Mouse (Mus musculus): ENCODE results near the gene Ctnna2. TPM values are rescaled to one million over a fixed set of nuclear protein-coding genes. Genes with fewer than 3 reads are reported as not detected.

Gene Ctnna2
- polyA plus RNA-seq, 1 experiment from 2014 or later: 2.0 TPM

DNA sequence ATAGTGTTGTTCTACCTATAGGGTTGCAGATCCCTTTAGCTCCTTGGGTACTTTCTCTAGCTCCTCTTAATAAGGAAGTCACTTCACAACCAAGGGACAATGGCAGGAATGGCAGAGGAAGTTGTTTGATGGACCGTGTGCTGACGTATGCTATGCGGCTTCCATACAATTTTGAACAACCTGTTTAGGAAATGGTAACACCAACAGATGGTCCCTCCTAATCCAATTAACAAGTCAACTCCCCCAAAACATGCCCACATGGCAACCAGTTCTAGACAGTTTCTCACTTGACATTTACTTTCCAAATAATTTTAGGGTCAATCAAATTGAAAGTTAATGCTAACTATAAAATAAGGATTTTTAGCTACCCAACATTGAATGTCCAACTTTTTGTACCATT is 176.9 kb downstream of the Ctnna2 start:
- Histone ChIP-seq H3K4me2 (no peak overlapping the region), H3K9me3 (replicated peaks) (no peaks in the 10 kb centered on the region), H3K27me3 (no peaks in the 10 kb centered on the region), H3K9ac (no peak overlapping the region), H3K27ac (no peak overlapping the region), H3K4me1 (no peaks in the 10 kb centered on the region), H3K4me3 (replicated peaks) (no peak overlapping the region), H3K36me3 (no peaks in the 10 kb centered on the region)
- WGBS: 85% methylated on average over 3 of the region's 3 CpGs
- ATAC-seq (replicated peaks; ENCODE audit: low FRiP score): no peak

DNA sequence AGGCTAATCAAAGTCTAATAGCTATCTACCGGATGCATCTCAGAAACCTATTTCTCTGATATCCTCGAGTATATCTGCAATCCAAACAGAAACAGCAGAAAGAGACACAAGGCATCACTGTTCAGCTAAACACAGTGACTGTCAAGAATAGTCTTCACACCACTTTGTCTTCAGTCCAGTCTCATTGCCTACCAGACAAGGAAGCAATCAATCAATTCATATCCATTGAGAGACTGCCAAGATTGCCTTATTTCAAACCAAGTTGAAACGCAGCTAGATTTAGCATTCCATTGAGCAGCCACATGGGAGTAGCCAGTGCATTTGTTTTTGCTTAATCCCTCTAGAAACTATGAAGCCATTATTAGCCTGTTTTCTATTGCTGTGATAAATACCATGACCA is 196.2 kb downstream of the Ctnna2 start:
- no peak for ATAC-seq (replicated peaks; ENCODE audit: low FRiP score)
- no peak overlapping the region for H3K9ac ChIP-seq
- H3K27ac ChIP-seq: no peak overlapping the region

DNA sequence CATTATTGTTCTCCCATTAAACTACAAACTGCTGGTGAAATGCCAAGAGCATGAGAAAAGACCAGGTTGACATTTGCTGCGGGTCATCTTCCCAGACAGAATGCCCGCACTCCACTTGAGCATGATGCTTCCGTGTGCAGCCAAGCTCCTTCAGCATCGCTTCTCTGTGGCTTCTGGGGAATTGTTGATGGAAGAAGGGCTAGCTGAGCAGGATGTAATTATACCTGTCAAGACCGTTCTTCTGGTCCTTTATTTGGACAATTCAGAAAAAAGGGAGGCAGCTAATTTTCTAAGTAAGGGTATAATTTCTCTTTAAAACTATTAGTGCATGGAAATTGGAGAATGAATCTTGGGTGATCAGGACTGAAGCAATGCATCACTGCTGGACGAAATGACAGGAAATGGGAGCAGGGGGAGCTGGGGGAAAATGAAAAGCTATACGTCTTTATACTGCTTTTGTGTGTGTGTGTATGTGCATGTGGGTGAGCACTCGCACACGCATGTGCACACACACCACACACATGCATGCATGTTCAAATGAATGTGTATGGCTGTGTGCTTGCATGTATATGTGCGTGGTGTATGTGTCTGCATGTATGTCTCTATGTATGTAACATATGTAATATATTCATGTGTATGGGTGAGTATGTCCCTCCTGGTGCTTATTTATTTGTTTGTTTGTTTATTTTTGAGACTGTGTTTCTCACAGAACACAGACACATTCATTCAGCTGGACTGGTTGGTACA is 211.0 kb downstream of the Ctnna2 start:
- no peaks in the 10 kb centered on the region for H3K36me3 ChIP-seq
- no peaks in the 10 kb centered on the region for H3K9me3 ChIP-seq (replicated peaks)
- no peak overlapping the region for H3K4me2 ChIP-seq
- ATAC-seq (replicated peaks; ENCODE audit: low FRiP score): no peak
- H3K27ac ChIP-seq: no peak overlapping the region
- H3K4me3 ChIP-seq (replicated peaks): no peak overlapping the region
- no peak overlapping the region for H3K9ac ChIP-seq
- 81% methylated on average over 10 of the region's 10 CpGs for WGBS
- H3K27me3 ChIP-seq: no peaks in the 10 kb centered on the region
- H3K4me1 ChIP-seq: no peaks in the 10 kb centered on the region

More for the DNA sequence above, 196.2 kb downstream of the Ctnna2 start:
- no peaks in the 10 kb centered on the region for H3K4me1 ChIP-seq
- no peaks in the 10 kb centered on the region for H3K36me3 ChIP-seq
- H3K9me3 ChIP-seq (replicated peaks): no peaks in the 10 kb centered on the region
- no peak overlapping the region for H3K4me2 ChIP-seq
- H3K4me3 ChIP-seq (replicated peaks): no peak overlapping the region
- 77% methylated on average over 3 of the region's 3 CpGs for WGBS
- H3K27me3 ChIP-seq: no peaks in the 10 kb centered on the region

DNA sequence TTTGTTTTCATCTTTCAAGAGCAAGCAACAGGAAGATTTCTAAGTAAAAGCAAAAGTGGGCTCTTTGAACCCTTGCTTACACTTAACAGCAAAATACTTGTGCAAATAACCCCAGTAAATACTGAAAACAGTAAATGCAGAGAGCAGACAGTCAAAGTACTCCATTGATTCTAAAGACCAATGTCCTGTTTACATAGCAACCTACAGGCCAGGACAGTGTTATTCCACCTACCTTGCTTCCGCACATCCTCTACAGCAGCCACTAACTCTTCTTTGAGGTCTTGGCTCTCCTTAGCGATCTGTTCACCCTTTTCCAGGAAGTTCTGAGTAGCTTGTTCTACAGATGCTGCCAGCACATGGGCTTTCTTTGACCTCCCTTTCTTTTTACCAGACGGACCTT is 221.3 kb downstream of the Ctnna2 start:
- no peaks in the 10 kb centered on the region for H3K27me3 ChIP-seq
- H3K4me1 ChIP-seq: no peaks in the 10 kb centered on the region
- H3K27ac ChIP-seq: no peak overlapping the region
- H3K9ac ChIP-seq: no peak overlapping the region
- H3K9me3 ChIP-seq (replicated peaks): no peaks in the 10 kb centered on the region
- WGBS: 74% methylated on average over 3 of the region's 3 CpGs
- H3K36me3 ChIP-seq: no peaks in the 10 kb centered on the region
- no peak overlapping the region for H3K4me2 ChIP-seq
- ATAC-seq (replicated peaks; ENCODE audit: low FRiP score): no peak
- no peak overlapping the region for H3K4me3 ChIP-seq (replicated peaks)

DNA sequence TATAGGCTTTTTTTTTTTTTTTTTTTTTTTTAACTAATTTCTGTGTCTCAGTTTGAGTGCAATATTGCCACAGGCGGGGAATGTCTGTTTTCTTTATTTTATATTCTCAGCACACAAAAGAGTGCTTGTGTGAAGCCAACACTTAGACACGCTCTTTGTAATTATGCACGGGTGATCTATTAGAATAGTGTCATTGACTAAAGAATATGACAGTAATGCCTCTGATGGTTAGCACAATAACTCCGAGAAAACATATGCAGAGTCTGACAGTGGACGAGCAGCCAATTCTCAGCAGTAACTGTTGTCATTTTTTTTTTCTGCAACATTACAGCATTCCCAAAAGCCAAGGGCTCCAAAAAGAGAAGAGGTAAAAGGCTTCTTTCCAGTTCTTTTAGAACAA is 234.1 kb downstream of the Ctnna2 start:
- Histone ChIP-seq H3K27ac (no peak overlapping the region), H3K4me3 (replicated peaks) (no peak overlapping the region), H3K9ac (no peak overlapping the region), H3K4me2 (no peak overlapping the region), H3K4me1 (no peaks in the 10 kb centered on the region), H3K27me3 (no peaks in the 10 kb centered on the region), H3K36me3 (no peaks in the 10 kb centered on the region), H3K9me3 (replicated peaks) (no peaks in the 10 kb centered on the region)
- ATAC-seq (replicated peaks; ENCODE audit: low FRiP score): no peak
- 90% methylated on average over 5 of the region's 5 CpGs for WGBS

DNA sequence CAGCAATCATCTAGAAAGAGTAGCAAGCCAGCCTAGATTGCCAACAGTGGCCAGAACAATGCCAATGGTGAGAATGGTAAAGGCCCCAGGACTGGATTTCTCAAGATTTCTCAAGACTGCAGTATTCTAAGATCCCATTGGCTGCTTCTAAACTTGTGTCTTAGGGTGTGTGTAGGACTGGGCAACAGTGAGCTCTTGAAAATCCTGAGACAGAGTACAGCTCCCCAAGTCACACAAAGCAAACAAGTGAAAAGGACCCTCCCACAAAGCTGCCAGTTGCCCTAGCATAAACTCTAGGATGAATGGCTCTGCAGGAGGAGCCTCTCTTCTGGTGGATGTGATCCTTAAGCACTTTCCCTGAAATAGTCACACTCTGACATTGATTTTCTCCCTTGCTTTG is 235.8 kb downstream of the Ctnna2 start:
- no peaks in the 10 kb centered on the region for H3K9me3 ChIP-seq (replicated peaks)
- no peak for ATAC-seq (replicated peaks; ENCODE audit: low FRiP score)

DNA sequence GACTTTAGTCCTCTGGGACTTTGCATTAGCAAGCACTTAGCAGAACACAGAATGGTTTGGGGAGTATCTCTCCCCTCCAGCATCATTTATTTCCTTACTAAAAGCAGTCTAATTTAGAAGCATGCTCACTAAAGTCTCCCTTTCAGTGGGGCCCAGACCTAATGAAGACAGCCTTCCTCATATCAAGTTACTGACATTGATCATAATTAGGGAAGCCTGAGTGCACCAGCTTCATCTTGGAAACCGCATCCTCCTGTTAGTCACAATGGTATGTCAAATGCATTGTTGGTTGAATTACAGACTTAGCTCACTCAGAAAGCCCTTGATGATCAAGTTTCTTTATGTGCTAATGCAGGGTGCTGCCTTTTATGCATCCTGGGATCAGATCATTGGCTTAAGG is 236.5 kb downstream of the Ctnna2 start:
- 9% methylated on average over 1 of the region's 1 CpGs for WGBS
- Histone ChIP-seq H3K9ac (no peak overlapping the region), H3K27me3 (no peaks in the 10 kb centered on the region), H3K36me3 (no peaks in the 10 kb centered on the region), H3K4me3 (replicated peaks) (no peak overlapping the region), H3K4me1 (no peaks in the 10 kb centered on the region), H3K27ac (no peak overlapping the region), H3K9me3 (replicated peaks) (no peaks in the 10 kb centered on the region), H3K4me2 (no peak overlapping the region)
- peak; percentile 71 for ATAC-seq (replicated peaks; ENCODE audit: low FRiP score)

More for the DNA sequence above, 235.8 kb downstream of the Ctnna2 start:
- no peak overlapping the region for H3K4me2 ChIP-seq
- no peaks in the 10 kb centered on the region for H3K4me1 ChIP-seq
- no peak overlapping the region for H3K9ac ChIP-seq
- no peaks in the 10 kb centered on the region for H3K36me3 ChIP-seq
- H3K27me3 ChIP-seq: no peaks in the 10 kb centered on the region
- H3K4me3 ChIP-seq (replicated peaks): no peak overlapping the region
- H3K27ac ChIP-seq: no peak overlapping the region

DNA sequence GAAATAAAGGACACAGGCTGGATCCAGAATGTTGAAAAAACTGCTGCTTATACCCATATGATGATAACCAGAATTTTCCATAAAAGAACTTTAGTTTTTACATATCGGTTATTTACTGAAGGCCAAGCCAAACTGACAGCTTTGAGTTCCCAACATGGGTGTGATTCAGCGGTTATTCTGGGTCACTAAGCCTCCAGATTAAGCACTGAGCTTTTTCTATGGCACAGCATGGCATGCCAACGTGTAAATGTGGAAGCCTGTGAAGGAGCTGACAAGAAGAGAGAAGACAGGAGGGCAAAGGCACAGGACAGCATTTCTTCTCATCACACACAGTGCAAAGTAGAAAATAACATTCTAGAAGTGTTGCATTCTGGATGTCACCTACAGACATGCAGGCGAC is 240.9 kb downstream of the Ctnna2 start:
- H3K36me3 ChIP-seq: no peaks in the 10 kb centered on the region
- H3K27me3 ChIP-seq: no peaks in the 10 kb centered on the region
- no peak overlapping the region for H3K27ac ChIP-seq
- no peak overlapping the region for H3K9ac ChIP-seq
- H3K4me3 ChIP-seq (replicated peaks): no peak overlapping the region
- no peak overlapping the region for H3K4me2 ChIP-seq
- ATAC-seq (replicated peaks; ENCODE audit: low FRiP score): no peak
- H3K4me1 ChIP-seq: no peaks in the 10 kb centered on the region
- no peaks in the 10 kb centered on the region for H3K9me3 ChIP-seq (replicated peaks)
- 75% methylated on average over 4 of the region's 4 CpGs for WGBS

DNA sequence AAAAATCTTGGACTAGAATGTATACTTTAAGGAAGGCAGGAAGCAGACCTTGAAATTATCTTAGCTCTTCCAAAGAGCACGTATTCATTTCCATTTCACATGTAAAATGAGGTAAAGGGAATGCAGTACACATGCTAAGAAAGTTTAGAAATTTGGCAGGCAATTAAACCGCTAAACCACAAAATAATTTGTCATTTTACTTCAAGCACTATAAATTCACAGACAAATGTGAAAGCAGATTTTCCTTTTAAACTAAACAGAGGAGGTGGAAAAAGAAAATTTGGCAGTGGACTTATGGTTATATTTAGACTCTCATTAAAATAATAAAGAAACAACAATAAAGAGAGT is 254.6 kb downstream of the Ctnna2 start:
- Histone ChIP-seq H3K4me1 (no peaks in the 10 kb centered on the region), H3K4me3 (replicated peaks) (no peak overlapping the region), H3K4me2 (no peak overlapping the region), H3K27me3 (no peaks in the 10 kb centered on the region), H3K36me3 (no peaks in the 10 kb centered on the region), H3K9ac (no peak overlapping the region), H3K9me3 (replicated peaks) (no peaks in the 10 kb centered on the region), H3K27ac (no peak overlapping the region)
- 70% methylated on average over 2 of the region's 2 CpGs for WGBS
- ATAC-seq (replicated peaks; ENCODE audit: low FRiP score): no peak

DNA sequence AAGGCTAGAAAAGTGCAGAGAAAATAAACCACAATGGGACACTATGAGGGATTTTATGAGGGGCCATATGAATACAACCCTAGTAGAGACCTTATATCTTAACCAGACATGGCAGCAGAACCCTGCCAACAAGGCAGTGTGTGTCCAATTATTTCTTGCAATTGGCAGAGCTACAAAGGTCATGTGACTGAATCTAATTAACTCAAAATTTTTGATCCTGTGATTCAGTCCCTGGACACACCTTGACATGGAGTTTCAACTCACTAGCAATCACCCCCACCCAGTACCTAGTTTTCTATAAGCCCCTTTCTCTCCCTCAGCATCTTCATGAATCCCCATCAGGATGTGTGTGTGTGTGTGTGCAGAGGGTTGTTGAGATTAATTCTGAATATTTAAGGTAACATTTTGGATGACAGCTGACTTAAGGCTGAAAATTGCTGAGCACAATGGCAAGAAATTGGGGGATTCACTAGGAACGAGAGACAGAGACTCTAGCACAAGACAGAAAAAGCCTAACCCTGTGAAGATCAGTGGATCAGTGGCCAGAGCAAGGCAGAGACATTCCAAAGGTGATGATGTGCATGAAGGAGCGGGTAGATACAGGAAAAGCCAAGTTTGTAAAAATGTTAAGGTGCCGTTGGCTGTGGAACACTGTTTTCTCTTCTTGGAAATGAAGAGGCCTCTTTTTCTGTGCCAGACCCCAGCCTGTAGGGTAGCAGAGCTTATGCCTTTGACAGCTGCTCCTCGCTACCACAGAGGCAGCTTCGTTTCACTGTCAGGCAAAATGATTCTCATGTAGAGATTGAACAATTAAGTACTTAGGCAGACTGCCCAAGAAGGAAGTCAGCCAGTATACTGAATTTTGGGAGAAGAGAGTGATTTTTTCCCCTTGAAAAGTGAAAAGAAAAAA is 255.2 kb downstream of the Ctnna2 start:
- 69% methylated on average over 5 of the region's 5 CpGs for WGBS
- Histone ChIP-seq H3K27me3 (no peaks in the 10 kb centered on the region), H3K9ac (no peak overlapping the region), H3K4me3 (replicated peaks) (no peak overlapping the region), H3K9me3 (replicated peaks) (no peaks in the 10 kb centered on the region), H3K4me1 (no peaks in the 10 kb centered on the region), H3K4me2 (no peak overlapping the region), H3K36me3 (no peaks in the 10 kb centered on the region), H3K27ac (no peak overlapping the region)
- no peak for ATAC-seq (replicated peaks; ENCODE audit: low FRiP score)

DNA sequence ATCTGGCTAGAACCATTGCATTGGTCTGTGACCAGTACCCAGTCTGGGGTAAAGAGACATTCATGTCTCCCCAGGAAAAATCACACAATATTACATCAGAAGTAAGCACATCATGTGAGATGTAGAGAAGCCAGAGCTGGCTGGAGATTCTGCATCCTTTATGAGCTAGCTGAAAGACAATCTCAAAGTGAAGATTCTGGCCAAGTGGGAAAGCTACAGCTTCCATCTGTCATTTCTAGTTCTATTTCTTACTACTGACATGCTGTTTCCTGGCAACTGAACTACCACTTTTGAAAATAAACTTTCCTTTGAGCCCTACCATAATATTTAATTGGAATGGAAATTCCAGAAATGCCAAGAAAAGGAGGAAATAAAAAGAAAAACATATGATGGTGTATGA is 285.4 kb downstream of the Ctnna2 start:
- Histone ChIP-seq H3K4me3 (replicated peaks) (no peak overlapping the region), H3K4me2 (no peak overlapping the region), H3K36me3 (no peaks in the 10 kb centered on the region), H3K27me3 (no peaks in the 10 kb centered on the region), H3K9ac (no peak overlapping the region), H3K4me1 (no peaks in the 10 kb centered on the region), H3K27ac (no peak overlapping the region), H3K9me3 (replicated peaks) (no peaks in the 10 kb centered on the region)
- ATAC-seq (replicated peaks; ENCODE audit: low FRiP score): no peak

DNA sequence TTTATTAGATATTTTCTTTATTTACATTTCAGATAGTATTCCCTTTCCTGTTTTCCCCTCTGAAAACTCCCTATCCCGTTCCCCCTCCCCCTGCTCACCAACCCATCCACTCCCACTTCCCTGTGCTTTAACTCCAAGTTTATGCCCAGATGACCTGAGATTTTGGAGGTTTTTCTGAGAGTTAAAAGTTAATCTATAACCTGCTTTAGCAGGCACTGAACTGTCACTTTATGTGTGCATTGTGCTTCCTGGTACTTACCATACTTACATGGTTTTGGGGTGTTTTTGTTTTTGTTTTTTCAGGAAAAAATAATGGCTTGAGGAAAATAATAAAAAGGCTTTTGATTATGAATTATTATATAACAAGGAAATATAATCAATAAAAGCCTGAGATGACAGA is 292.3 kb downstream of the Ctnna2 start:
- Histone ChIP-seq H3K27ac (no peak overlapping the region), H3K4me2 (no peak overlapping the region), H3K4me1 (no peaks in the 10 kb centered on the region), H3K27me3 (no peaks in the 10 kb centered on the region), H3K9ac (no peak overlapping the region), H3K4me3 (replicated peaks) (no peak overlapping the region), H3K36me3 (no peaks in the 10 kb centered on the region), H3K9me3 (replicated peaks) (no peaks in the 10 kb centered on the region)
- peak; percentile 60; the same call in 1 of the 2 replicates for ATAC-seq (replicated peaks; ENCODE audit: low FRiP score)
- WGBS: 68% methylated on average over 1 of the region's 1 CpGs
